Mouse (Mus musculus): ENCODE results near the gene Mturn. TPM values are rescaled to one million over a fixed set of nuclear protein-coding genes. Genes with fewer than 3 reads are reported as not detected.

Mturn gene
- polyA plus RNA-seq, 1 experiment = 72.2 TPM

- no peak for TF ChIP-seq CTCF (IDR thresholded peaks at IDR 0.05; ENCODE audit: borderline replicate concordance, extremely low read depth, insufficient read depth, insufficient read length)
- TF ChIP-seq POLR2A (IDR thresholded peaks at IDR 0.05; ENCODE audit: borderline replicate concordance, extremely low read depth, insufficient read depth, insufficient read length, poor library complexity, severe bottlenecking) = no peak
- no peak for DNase-seq (ENCODE audit: low read depth)
Observed at GRCm38 (mm10) chr6:54685103-54685502, 3.7 kb downstream of the Mturn start.

GRCm38 (mm10) chr6:54685716-54686395, 4.4 kb downstream of the Mturn start:
- no peak for TF ChIP-seq CTCF (IDR thresholded peaks at IDR 0.05; ENCODE audit: borderline replicate concordance, extremely low read depth, insufficient read depth, insufficient read length)
- TF ChIP-seq POLR2A (IDR thresholded peaks at IDR 0.05; ENCODE audit: borderline replicate concordance, extremely low read depth, insufficient read depth, insufficient read length, poor library complexity, severe bottlenecking) = no peak
- no peak for DNase-seq (ENCODE audit: low read depth)

- TF ChIP-seq POLR2A (IDR thresholded peaks at IDR 0.05; ENCODE audit: borderline replicate concordance, extremely low read depth, insufficient read depth, insufficient read length, poor library complexity, severe bottlenecking) (no peak), CTCF (IDR thresholded peaks at IDR 0.05; ENCODE audit: borderline replicate concordance, extremely low read depth, insufficient read depth, insufficient read length) (no peak)
Observed at GRCm38 (mm10) chr6:54686946-54687737, 5.7 kb downstream of the Mturn start.

GRCm38 (mm10) chr6:54688467-54689323, 7.3 kb downstream of the Mturn start:
- TF ChIP-seq POLR2A (IDR thresholded peaks at IDR 0.05; ENCODE audit: borderline replicate concordance, extremely low read depth, insufficient read depth, insufficient read length, poor library complexity, severe bottlenecking) = no peak
- no peak for TF ChIP-seq CTCF (IDR thresholded peaks at IDR 0.05; ENCODE audit: borderline replicate concordance, extremely low read depth, insufficient read depth, insufficient read length)
- DNase-seq (ENCODE audit: low read depth) = no peak

More at GRCm38 (mm10) chr6:54686946-54687737, 5.7 kb downstream of the Mturn start:
- DNase-seq (ENCODE audit: low read depth) = no peak

DNA sequence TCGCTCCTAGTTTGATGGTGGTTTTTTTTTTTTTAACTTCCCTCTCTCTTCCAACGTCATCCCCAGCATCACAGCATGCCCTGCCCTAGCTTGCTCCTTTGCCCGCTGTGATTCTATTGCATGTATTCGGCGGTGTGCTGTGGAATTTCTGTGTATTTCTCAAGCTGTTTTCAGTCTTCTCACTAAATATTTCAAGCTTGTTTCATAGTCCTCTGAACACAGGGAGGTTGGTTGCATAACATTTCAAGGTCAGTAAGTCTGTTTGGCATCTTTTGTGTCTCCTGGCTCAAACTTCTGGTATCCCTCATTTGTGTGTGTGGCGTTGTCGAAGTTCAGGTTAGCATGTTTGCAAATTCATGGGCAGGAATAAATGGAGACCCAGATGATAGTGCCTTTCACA, 8.3 kb downstream of the Mturn start:
- TF ChIP-seq CTCF (IDR thresholded peaks at IDR 0.05; ENCODE audit: borderline replicate concordance, extremely low read depth, insufficient read depth, insufficient read length) (no peak), POLR2A (IDR thresholded peaks at IDR 0.05; ENCODE audit: borderline replicate concordance, extremely low read depth, insufficient read depth, insufficient read length, poor library complexity, severe bottlenecking) (no peak)
- DNase-seq (ENCODE audit: low read depth) = no peak

GRCm38 (mm10) chr6:54690838-54691237, 9.4 kb downstream of the Mturn start:
- DNase-seq (ENCODE audit: low read depth) = no peak
- TF ChIP-seq CTCF (IDR thresholded peaks at IDR 0.05; ENCODE audit: borderline replicate concordance, extremely low read depth, insufficient read depth, insufficient read length) (no peak), POLR2A (IDR thresholded peaks at IDR 0.05; ENCODE audit: borderline replicate concordance, extremely low read depth, insufficient read depth, insufficient read length, poor library complexity, severe bottlenecking) (no peak)

DNA sequence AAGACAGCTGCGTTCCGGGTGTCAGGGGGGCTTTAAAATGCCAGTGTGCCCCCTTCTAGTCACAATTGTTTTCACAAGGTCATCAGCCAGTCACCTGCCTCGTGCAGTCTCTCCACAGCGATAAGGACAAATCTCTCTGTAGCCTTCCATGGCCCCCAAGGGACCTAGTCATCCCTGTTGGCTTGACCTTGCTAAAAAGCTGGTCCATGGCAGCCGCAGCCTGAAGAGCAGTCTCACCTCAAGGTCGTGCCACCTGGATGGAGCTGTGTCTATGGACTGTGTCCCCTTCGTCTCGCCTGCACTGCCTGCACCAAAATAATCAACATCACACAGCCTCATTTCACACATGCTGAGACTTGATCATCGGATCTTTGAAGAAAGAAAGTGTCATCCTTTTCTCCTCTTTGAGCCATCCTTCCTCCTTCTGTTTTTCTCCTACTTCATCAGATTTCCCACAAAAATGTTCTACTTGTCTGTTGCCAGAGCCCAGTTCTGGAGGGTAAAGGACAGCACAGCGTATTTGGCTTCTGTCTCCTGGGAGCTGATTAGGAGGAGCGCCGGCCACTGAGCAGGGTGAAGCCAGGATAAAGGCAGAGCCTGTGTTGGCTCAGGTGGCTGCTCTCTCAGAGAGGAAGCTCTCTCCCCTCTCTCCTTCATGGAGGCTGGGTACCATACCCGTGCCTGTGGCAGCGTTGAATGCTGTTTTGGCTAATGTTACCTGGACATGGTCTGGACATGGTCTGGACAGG, 10.1 kb downstream of the Mturn start:
- TF ChIP-seq CTCF (IDR thresholded peaks at IDR 0.05; ENCODE audit: borderline replicate concordance, extremely low read depth, insufficient read depth, insufficient read length) = no peak
- TF ChIP-seq POLR2A (IDR thresholded peaks at IDR 0.05; ENCODE audit: borderline replicate concordance, extremely low read depth, insufficient read depth, insufficient read length, poor library complexity, severe bottlenecking) = no peak
- DNase-seq (ENCODE audit: low read depth) = no peak

- DNase-seq (ENCODE audit: low read depth) = no peak
- no peak for TF ChIP-seq CTCF (IDR thresholded peaks at IDR 0.05; ENCODE audit: borderline replicate concordance, extremely low read depth, insufficient read depth, insufficient read length)
- TF ChIP-seq POLR2A (IDR thresholded peaks at IDR 0.05; ENCODE audit: borderline replicate concordance, extremely low read depth, insufficient read depth, insufficient read length, poor library complexity, severe bottlenecking) = no peak
Observed at GRCm38 (mm10) chr6:54692201-54692600, 10.8 kb downstream of the Mturn start.

DNA sequence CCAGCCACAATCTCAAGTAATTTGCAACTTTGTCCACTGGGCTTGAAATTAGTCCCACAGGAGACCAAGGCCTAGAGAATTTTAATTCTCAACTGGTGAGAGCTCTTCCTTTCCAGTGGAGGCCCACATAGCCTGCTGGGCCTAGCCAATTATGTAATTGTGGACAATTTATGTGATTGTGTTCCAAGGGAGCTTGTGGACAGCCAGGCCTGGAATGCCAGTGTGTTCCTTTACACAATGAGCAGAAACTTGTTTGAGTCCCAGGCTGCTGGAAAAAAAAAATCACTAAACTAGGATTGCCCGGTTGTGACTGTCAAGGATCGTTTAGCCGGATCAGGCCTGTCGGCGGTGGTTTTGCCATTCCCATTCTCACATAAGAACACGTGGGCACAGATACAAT, 11.9 kb downstream of the Mturn start:
- no peak for DNase-seq (ENCODE audit: low read depth)
- TF ChIP-seq CTCF (IDR thresholded peaks at IDR 0.05; ENCODE audit: borderline replicate concordance, extremely low read depth, insufficient read depth, insufficient read length) (no peak), POLR2A (IDR thresholded peaks at IDR 0.05; ENCODE audit: borderline replicate concordance, extremely low read depth, insufficient read depth, insufficient read length, poor library complexity, severe bottlenecking) (no peak)

DNA sequence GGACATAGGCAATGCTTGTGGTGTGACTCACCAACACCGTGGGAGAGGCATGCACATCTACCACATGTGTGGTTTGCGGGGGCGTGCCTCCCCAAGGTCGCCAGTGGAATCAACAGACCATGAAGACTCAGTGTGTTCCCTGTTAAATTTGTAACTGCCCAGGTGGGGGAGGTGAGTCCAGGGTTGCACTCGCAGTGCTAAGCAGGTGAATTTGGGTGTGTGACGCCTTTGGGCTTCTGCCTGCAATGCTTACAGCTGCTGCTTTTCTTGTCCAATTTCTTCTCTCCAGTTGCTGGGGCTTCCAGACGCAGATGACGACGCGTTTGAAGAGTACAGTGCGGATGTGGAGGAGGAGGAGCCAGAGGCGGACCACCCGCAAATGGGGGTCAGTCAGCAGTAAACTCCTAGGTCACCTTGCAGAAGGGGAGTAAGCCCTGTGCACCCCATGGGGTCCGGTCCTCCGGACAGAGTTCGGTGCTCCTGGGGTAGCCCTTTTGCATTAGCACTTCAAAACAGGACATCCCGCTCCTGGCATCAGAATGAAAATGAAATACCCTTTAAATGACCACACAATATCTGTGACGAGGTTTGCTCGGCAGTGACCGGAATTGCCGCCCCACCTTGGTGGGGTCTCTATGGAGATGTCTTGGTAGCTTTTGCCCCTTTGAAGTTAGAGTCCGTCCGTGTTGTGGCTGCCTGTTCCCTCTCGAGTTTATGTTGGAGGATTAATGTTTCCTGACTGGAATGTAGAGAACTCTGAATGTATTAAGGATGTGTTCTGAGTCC, 17.5 kb downstream of the Mturn start:
- no peak for TF ChIP-seq CTCF (IDR thresholded peaks at IDR 0.05; ENCODE audit: borderline replicate concordance, extremely low read depth, insufficient read depth, insufficient read length)
- no peak for TF ChIP-seq POLR2A (IDR thresholded peaks at IDR 0.05; ENCODE audit: borderline replicate concordance, extremely low read depth, insufficient read depth, insufficient read length, poor library complexity, severe bottlenecking)

More for the DNA sequence above, 17.5 kb downstream of the Mturn start:
- no peak for DNase-seq (ENCODE audit: low read depth)
